Mouse (Mus musculus): ENCODE measurements at regions not wholly inside any gene's neighbourhood (a gene's known extent, or its start where the extent isn't known, plus 50 kb on each side); places are given as distances from the start of the nearest gene placed in this dataset.

DNA sequence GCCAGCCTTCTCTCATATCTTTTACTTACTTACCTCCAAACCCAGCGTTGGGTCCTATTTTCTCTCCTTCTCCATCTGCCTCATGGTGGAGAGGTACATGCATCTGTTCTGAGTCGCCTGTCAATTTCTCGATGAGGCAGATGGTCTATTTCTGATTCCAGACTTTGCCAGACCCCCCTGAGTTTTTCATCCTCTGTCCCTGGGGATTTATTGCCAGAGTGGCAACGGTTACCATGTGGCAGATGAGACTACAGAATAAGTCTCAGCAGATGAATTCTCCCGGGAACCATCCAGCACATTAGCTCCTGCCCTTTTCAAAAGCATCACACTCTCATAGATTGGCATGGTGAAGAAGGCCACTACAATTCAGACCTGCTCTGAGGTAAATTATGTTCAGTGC lies 819.7 kb upstream of the Acvr2a start:
- Histone ChIP-seq H3K4me2 (ENCODE audit: low read depth) (no peak overlapping the region), H3K36me3 (ENCODE audit: control insufficient read depth, insufficient read depth) (no peaks in the 10 kb centered on the region), H3K79me2 (ENCODE audit: control insufficient read depth, insufficient read depth) (no peaks in the 10 kb centered on the region), H3K27me3 (ENCODE audit: control insufficient read depth, insufficient read depth, insufficient read length) (no peaks in the 10 kb centered on the region), H3K4me3 (no peak overlapping the region), H3ac (ENCODE audit: control insufficient read depth, insufficient read length) (no peak overlapping the region)
- TF ChIP-seq POLR2AphosphoS2 (IDR thresholded peaks at IDR 0.05; ENCODE audit: insufficient read length, low read depth): no peak

DNA sequence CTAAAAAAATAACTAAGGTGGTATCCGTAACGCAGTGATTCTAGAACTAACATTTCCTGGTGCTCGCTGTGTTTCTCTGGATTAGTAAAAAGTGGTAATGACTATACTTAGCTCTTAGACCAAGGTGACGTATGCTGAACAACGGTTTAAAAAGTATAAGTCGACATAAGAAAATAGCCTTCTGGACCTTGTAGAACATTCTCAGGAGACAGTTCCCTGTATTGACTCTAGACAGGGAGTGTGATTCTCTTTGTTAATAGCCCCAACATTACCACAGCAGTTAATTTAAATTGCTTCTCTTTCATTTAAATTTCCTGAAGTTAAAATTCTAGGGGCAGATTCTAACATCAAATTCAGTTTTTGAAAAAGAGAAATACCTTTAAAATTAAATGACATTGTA lies 812.7 kb upstream of the Acvr2a start:
- Histone ChIP-seq H3K4me3 (no peak overlapping the region), H3K36me3 (ENCODE audit: control insufficient read depth, insufficient read depth) (no peaks in the 10 kb centered on the region), H3K79me2 (ENCODE audit: control insufficient read depth, insufficient read depth) (no peaks in the 10 kb centered on the region), H3K4me2 (ENCODE audit: low read depth) (no peak overlapping the region), H3ac (ENCODE audit: control insufficient read depth, insufficient read length) (no peak overlapping the region), H3K27me3 (ENCODE audit: control insufficient read depth, insufficient read depth, insufficient read length) (no peaks in the 10 kb centered on the region)
- TF ChIP-seq MYOG (IDR thresholded peaks at IDR 0.05; ENCODE audit: control insufficient read depth in 1 of 3, insufficient read depth in 1 of 3, insufficient read length in 2 of 3, low read depth in 2 of 3) (no peak), REST (IDR thresholded peaks at IDR 0.05; ENCODE audit: insufficient read depth, insufficient read length) (no peak), MAX (IDR thresholded peaks at IDR 0.05; ENCODE audit: low read depth) (no peak), TCF3 (IDR thresholded peaks at IDR 0.05; ENCODE audit: insufficient read length, low read depth) (no peak), POLR2AphosphoS2 (IDR thresholded peaks at IDR 0.05; ENCODE audit: insufficient read length, low read depth) (no peak), SRF (IDR thresholded peaks at IDR 0.05; ENCODE audit: control insufficient read depth, insufficient read length, low read depth) (no peak), MYOD1 (IDR thresholded peaks at IDR 0.05; ENCODE audit: control insufficient read depth in 1 of 3, insufficient read length in 2 of 3, low read depth in 2 of 3) (no peak), USF1 (IDR thresholded peaks at IDR 0.05; ENCODE audit: low read depth) (no peak), CEBPB (IDR thresholded peaks at IDR 0.05; ENCODE audit: insufficient read depth, poor library complexity, severe bottlenecking) (no peak), E2F4 (IDR thresholded peaks at IDR 0.05; ENCODE audit: insufficient read depth) (no peak), TCF12 (IDR thresholded peaks at IDR 0.05; ENCODE audit: insufficient read depth, poor library complexity, severe bottlenecking) (no peak), POLR2A (IDR thresholded peaks at IDR 0.05; ENCODE audit: insufficient read length, low read depth) (no peak)

GRCm38 (mm10) chr2:48001800-48002507 lies 812.0 kb upstream of the Acvr2a start:
- H3ac ChIP-seq (ENCODE audit: control insufficient read depth, insufficient read length): no peak overlapping the region
- no peaks in the 10 kb centered on the region for H3K79me2 ChIP-seq (ENCODE audit: control insufficient read depth, insufficient read depth)
- H3K36me3 ChIP-seq (ENCODE audit: control insufficient read depth, insufficient read depth): no peaks in the 10 kb centered on the region
- H3K27me3 ChIP-seq (ENCODE audit: control insufficient read depth, insufficient read depth, insufficient read length): no peaks in the 10 kb centered on the region
- no peak overlapping the region for H3K4me2 ChIP-seq (ENCODE audit: low read depth)
- H3K4me3 ChIP-seq: no peak overlapping the region
- TF ChIP-seq USF1 (IDR thresholded peaks at IDR 0.05; ENCODE audit: low read depth): no peak
- no peak for TF ChIP-seq POLR2A (IDR thresholded peaks at IDR 0.05; ENCODE audit: insufficient read length, low read depth)
- no peak for TF ChIP-seq SRF (IDR thresholded peaks at IDR 0.05; ENCODE audit: control insufficient read depth, insufficient read length, low read depth)
- TF ChIP-seq MAX (IDR thresholded peaks at IDR 0.05; ENCODE audit: low read depth): no peak
- no peak for TF ChIP-seq TCF3 (IDR thresholded peaks at IDR 0.05; ENCODE audit: insufficient read length, low read depth)
- TF ChIP-seq CEBPB (IDR thresholded peaks at IDR 0.05; ENCODE audit: insufficient read depth, poor library complexity, severe bottlenecking): no peak
- no peak for TF ChIP-seq MYOD1 (IDR thresholded peaks at IDR 0.05; ENCODE audit: control insufficient read depth in 1 of 3, insufficient read length in 2 of 3, low read depth in 2 of 3)
- TF ChIP-seq TCF12 (IDR thresholded peaks at IDR 0.05; ENCODE audit: insufficient read depth, poor library complexity, severe bottlenecking): no peak
- TF ChIP-seq E2F4 (IDR thresholded peaks at IDR 0.05; ENCODE audit: insufficient read depth): no peak

DNA sequence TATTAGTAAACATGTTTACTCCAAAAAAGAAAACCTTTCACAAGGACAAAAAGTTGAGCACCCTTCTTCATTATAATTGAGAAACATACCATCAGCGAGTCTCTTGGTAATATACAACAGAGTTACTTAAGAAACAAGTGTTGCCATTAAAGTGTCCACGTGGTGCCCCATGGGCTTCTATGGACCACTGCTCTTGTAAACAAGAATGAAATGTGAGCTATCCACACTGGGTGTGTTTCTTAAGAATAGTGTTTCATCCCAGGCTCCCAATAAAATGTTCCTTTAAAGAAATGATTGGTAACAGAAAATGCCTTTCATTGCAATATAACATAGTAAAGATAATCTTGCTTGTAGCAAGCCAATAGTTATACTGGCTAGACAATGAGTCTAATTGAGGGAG lies 803.6 kb upstream of the Acvr2a start:
- no peak overlapping the region for H3K4me2 ChIP-seq (ENCODE audit: low read depth)
- H3K4me3 ChIP-seq: no peak overlapping the region
- no peak overlapping the region for H3ac ChIP-seq (ENCODE audit: control insufficient read depth, insufficient read length)
- no peaks in the 10 kb centered on the region for H3K27me3 ChIP-seq (ENCODE audit: control insufficient read depth, insufficient read depth, insufficient read length)
- no peaks in the 10 kb centered on the region for H3K79me2 ChIP-seq (ENCODE audit: control insufficient read depth, insufficient read depth)
- no peaks in the 10 kb centered on the region for H3K36me3 ChIP-seq (ENCODE audit: control insufficient read depth, insufficient read depth)
- TF ChIP-seq USF1 (IDR thresholded peaks at IDR 0.05; ENCODE audit: low read depth): no peak

DNA sequence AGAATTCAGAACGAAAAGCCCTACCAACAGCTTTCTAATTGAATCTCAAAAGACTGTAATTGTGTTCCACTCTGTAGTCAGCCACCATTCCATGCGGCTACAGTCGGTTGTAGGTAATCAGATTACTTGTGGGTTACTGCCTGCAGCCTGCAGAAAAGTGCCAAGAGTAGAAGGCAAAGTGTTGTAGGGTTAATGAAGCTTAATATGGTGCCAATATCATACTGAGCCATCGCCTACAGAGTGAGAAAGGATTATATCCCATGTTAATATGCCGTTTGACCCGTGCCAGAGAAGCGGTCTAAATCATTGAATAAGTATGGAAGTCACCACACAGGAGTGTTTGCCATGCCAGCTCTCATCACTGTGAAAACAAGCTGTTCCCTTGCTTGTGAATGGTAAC lies 786.4 kb upstream of the Acvr2a start:
- Histone ChIP-seq H3K27me3 (ENCODE audit: control insufficient read depth, insufficient read depth, insufficient read length) (no peaks in the 10 kb centered on the region), H3K4me2 (ENCODE audit: low read depth) (no peak overlapping the region), H3ac (ENCODE audit: control insufficient read depth, insufficient read length) (no peak overlapping the region), H3K36me3 (ENCODE audit: control insufficient read depth, insufficient read depth) (no peaks in the 10 kb centered on the region), H3K79me2 (ENCODE audit: control insufficient read depth, insufficient read depth) (no peaks in the 10 kb centered on the region), H3K4me3 (no peak overlapping the region)
- TF ChIP-seq REST (IDR thresholded peaks at IDR 0.05; ENCODE audit: insufficient read depth, insufficient read length): no peak
- no peak for TF ChIP-seq MYOD1 (IDR thresholded peaks at IDR 0.05; ENCODE audit: control insufficient read depth in 1 of 3, insufficient read length in 2 of 3, low read depth in 2 of 3)
- no peak for TF ChIP-seq SRF (IDR thresholded peaks at IDR 0.05; ENCODE audit: control insufficient read depth, insufficient read length, low read depth)
- no peak for TF ChIP-seq POLR2AphosphoS2 (IDR thresholded peaks at IDR 0.05; ENCODE audit: insufficient read length, low read depth)
- no peak for TF ChIP-seq USF1 (IDR thresholded peaks at IDR 0.05; ENCODE audit: low read depth)
- no peak for TF ChIP-seq TCF12 (IDR thresholded peaks at IDR 0.05; ENCODE audit: insufficient read depth, poor library complexity, severe bottlenecking)
- TF ChIP-seq CEBPB (IDR thresholded peaks at IDR 0.05; ENCODE audit: insufficient read depth, poor library complexity, severe bottlenecking): no peak
- TF ChIP-seq E2F4 (IDR thresholded peaks at IDR 0.05; ENCODE audit: insufficient read depth): no peak
- no peak for TF ChIP-seq MYOG (IDR thresholded peaks at IDR 0.05; ENCODE audit: control insufficient read depth in 1 of 3, insufficient read depth in 1 of 3, insufficient read length in 2 of 3, low read depth in 2 of 3)
- TF ChIP-seq POLR2A (IDR thresholded peaks at IDR 0.05; ENCODE audit: insufficient read length, low read depth): no peak
- no peak for TF ChIP-seq MAX (IDR thresholded peaks at IDR 0.05; ENCODE audit: low read depth)
- no peak for TF ChIP-seq TCF3 (IDR thresholded peaks at IDR 0.05; ENCODE audit: insufficient read length, low read depth)
